Mouse (Mus musculus) hindbrain, embryonic 12.5 days (tissue): ENCODE measurements around the gene Krt80. TPM values are rescaled to one million over a fixed set of nuclear protein-coding genes. Genes with fewer than 3 reads are reported as not detected.
A peak's percentile ranks its signal among the peaks of the same experiment; 100 is the strongest.
"Not testable (repeated sequence)": the region's sequence is repeated elsewhere in the genome, so short reads cannot be mapped to it uniquely, and the experiment has no call there.

Experiments
- ATAC-seq: fragments of 200-750 bp; cut with Nextera tagmentation; 2 replicates; pipeline ENCODE4 v1.8.0; 2017; ENCODE audit warnings: moderate TSS enrichment; ENCODE audit not compliant: low FRiP score
- H3K27ac ChIP-seq: fragments of 300-500 bp; sonication (generic); 2 replicates; pipeline ENCODE4 v1.5.1; 2016; ENCODE audit warnings: mild to moderate bottlenecking
- H3K27me3 ChIP-seq: fragments of 300-500 bp; sonication (generic); 2 replicates; pipeline ENCODE4 v1.6.1; 2016; ENCODE audit warnings: mild to moderate bottlenecking
- H3K36me3 ChIP-seq: fragments of 300-500 bp; sonication (generic); 2 replicates; pipeline ENCODE4 v1.6.1; 2016; ENCODE audit warnings: mild to moderate bottlenecking
- H3K4me1 ChIP-seq: fragments of 300-500 bp; sonication (generic); 2 replicates; pipeline ENCODE4 v1.6.1; 2016
- H3K4me2 ChIP-seq: fragments of 300-500 bp; sonication (generic); replicated peaks from 2 replicates; pipeline ENCODE4 v1.6.1; 2016; ENCODE audit warnings: mild to moderate bottlenecking
- H3K4me3 ChIP-seq: fragments of 300-500 bp; sonication (generic); 2 replicates; pipeline ENCODE4 v1.5.1; 2016; ENCODE audit warnings: mild to moderate bottlenecking
- H3K9ac ChIP-seq: fragments of 300-500 bp; sonication (generic); 2 replicates; pipeline ENCODE4 v1.6.1; 2016; ENCODE audit warnings: mild to moderate bottlenecking, moderate library complexity
- H3K9me3 ChIP-seq: fragments of 300-500 bp; sonication (generic); replicated peaks from 2 replicates; pipeline ENCODE4 v1.6.1; 2016; ENCODE audit warnings: mild to moderate bottlenecking
- WGBS: fragments of 180-500 bp; shearing (Covaris S2); methylation state at CpG from one replicate; pipeline ENCODE4 v1.1.7; 2016; 5-methylcytosine and 5-hydroxymethylcytosine counted together
- polyA plus RNA-seq: library from polyadenylated mRNA; unstranded; fragments of >200 nt; fragmentation: Nextera tagmentation; extraction: Ambion mirVana; gene quantifications from 2 replicates; pipeline ENCODE4 v1.2.1, GENCODE M21; 2016

Gene Krt80
- polyA plus RNA-seq, 1 experiment from 2014 or later: 0.21 TPM

GRCm38 (mm10) chr15:101332370-101332769 is 37.6 kb downstream of the Krt80 start:
- no peak overlapping the region for H3K4me3 ChIP-seq
- no peak for ATAC-seq
- no peak overlapping the region for H3K27ac ChIP-seq
- H3K9ac ChIP-seq: no peak overlapping the region
- peaks cover 11% of the 10 kb centered on the region; the same call in 1 of the 2 replicates for H3K27me3 ChIP-seq
- H3K4me2 ChIP-seq: no peak overlapping the region
- WGBS: 66% methylated on average over 4 of the region's 4 CpGs
- no peaks in the 10 kb centered on the region for H3K9me3 ChIP-seq
- H3K36me3 ChIP-seq: no peaks in the 10 kb centered on the region
- H3K4me1 ChIP-seq: 0 out of 2 replicates have a peak, but pooled peaks cover 3% of the 10 kb centered on the region

DNA sequence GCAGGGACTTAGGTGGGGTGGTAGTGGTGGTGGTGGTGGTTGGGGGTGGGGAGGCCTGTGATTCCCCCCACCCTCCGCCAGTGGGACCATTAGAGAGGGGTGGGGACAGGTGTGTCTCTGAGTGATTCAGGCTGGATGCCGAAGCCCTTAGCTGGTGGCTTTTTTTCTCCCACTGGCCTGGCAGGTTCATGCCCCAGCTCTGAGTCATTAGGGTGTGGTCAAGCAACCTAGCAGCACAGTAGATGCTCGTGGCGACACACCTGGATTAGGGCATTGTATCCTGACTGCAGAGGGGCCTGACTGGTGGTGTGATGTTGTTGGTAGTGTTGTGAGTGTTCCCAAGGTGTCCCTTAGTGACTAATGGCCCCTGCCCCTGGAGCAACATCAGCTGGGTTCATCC is 38.9 kb downstream of the Krt80 start:
- H3K27me3 ChIP-seq: peaks cover 3% of the 10 kb centered on the region; the same call in 1 of the 2 replicates
- H3K4me3 ChIP-seq: no peak overlapping the region
- 81% methylated on average over 4 of the region's 4 CpGs for WGBS
- no peak overlapping the region for H3K9ac ChIP-seq
- no peaks in the 10 kb centered on the region for H3K9me3 ChIP-seq
- H3K4me2 ChIP-seq: no peak overlapping the region
- ATAC-seq: no peak
- no peak overlapping the region for H3K27ac ChIP-seq
- H3K36me3 ChIP-seq: no peaks in the 10 kb centered on the region
- 0 out of 2 replicates have a peak, but pooled peaks cover 2% of the 10 kb centered on the region for H3K4me1 ChIP-seq

DNA sequence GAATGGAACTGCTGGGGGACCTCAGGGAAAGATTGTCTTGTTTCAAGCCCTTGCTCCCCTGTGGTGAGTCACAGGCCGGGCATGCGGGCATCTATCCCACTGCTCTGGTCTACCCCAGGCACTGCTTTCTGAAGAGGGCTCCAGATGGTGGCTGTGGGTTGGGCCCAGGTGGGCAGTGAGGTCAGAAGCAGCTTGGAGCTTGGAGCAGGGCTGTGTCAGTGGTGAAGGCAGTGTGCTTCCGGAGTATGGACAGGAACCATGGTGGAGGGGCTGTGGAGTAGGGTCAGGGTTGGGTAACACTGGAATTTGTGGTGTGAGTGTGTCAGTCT is 40.4 kb downstream of the Krt80 start:
- no peak overlapping the region for H3K27ac ChIP-seq
- 47% methylated on average over 3 of the region's 3 CpGs for WGBS
- H3K9ac ChIP-seq: no peak overlapping the region

DNA sequence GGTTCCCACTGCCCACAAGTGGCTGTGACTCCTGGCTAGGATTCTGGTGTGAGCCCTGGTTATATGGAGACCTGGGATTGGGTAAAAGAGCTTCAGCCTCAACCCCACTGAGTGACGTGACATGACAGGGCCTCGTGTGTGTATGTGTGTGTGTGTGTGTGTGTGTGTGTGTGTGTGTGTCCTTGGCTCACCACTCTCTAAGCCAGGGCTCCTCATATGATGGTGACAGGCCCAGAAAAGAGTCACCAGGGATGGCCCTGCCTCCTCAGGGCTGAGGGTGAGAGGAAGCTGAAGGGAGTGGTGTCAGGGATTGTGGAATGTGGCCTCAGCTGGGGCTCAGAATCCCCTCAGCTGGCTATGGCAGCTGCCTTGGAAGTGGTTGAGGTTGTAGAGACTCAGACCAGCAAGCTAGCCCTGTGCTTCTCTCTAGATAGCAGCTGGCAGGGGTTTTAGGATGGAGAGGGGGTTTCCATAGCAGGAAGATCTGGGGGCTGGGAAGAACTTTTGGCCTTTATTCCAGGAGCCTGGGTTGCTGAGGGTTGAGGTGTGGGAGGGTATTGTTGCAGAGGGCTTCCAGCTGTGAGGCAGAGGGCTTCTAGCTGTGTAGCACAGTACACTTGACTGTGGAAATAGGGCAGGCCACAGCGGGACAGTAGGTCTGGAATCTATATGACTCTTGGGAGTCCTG is 40.9 kb downstream of the Krt80 start:
- 54% methylated on average over 3 of the region's 3 CpGs for WGBS
- H3K4me1 ChIP-seq: 0 out of 2 replicates have a peak, but pooled peaks cover 2% of the 10 kb centered on the region
- H3K27ac ChIP-seq: no peak overlapping the region
- peaks cover 3% of the 10 kb centered on the region; the same call in 1 of the 2 replicates for H3K27me3 ChIP-seq
- H3K36me3 ChIP-seq: no peaks in the 10 kb centered on the region
- H3K9me3 ChIP-seq: no peaks in the 10 kb centered on the region
- no peak for ATAC-seq
- H3K4me2 ChIP-seq: no peak overlapping the region
- no peak overlapping the region for H3K4me3 ChIP-seq
- H3K9ac ChIP-seq: no peak overlapping the region

More for the DNA sequence above, 40.4 kb downstream of the Krt80 start:
- Histone ChIP-seq H3K27me3 (peaks cover 3% of the 10 kb centered on the region; the same call in 1 of the 2 replicates), H3K4me3 (no peak overlapping the region), H3K4me2 (no peak overlapping the region), H3K9me3 (no peaks in the 10 kb centered on the region), H3K4me1 (0 out of 2 replicates have a peak, but pooled peaks cover 2% of the 10 kb centered on the region), H3K36me3 (no peaks in the 10 kb centered on the region)
- no peak for ATAC-seq

DNA sequence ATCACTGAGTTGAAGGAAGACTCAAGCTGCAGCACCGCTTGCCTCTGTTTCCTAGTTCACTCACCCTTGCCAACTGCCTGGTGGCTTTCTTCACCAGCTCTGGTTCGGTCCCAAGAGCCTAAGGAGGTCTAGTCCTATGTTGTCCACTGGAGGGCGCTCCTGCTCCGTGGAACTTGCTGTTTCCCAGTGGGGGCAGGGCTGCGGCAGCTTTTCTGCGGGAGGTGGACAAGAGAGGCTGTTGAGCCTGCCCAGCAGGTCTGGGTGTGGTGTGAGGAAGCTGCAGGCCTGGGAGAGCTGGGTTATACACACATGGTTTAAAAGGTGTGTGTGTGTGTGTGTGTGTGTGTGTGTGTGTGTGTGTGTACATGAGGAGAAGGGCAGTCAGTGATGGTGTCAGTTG is 42.7 kb downstream of the Krt80 start:
- Histone ChIP-seq H3K27me3 (peaks cover 3% of the 10 kb centered on the region; the same call in 1 of the 2 replicates), H3K4me3 (no peak overlapping the region), H3K27ac (no peak overlapping the region), H3K36me3 (no peaks in the 10 kb centered on the region), H3K9ac (no peak overlapping the region), H3K4me1 (0 out of 2 replicates have a peak, but pooled peaks cover 2% of the 10 kb centered on the region), H3K9me3 (no peaks in the 10 kb centered on the region), H3K4me2 (no peak overlapping the region)
- WGBS: 9% methylated on average over 6 of the region's 6 CpGs
- ATAC-seq: 0 out of 2 replicates have a peak, but pooled peaks have one; percentile 11

GRCm38 (mm10) chr15:101325991-101326534 is 43.9 kb downstream of the Krt80 start:
- ATAC-seq: no peak
- WGBS: 42% methylated on average over 10 of the region's 10 CpGs
- H3K27ac ChIP-seq: no peak overlapping the region
- no peaks in the 10 kb centered on the region for H3K9me3 ChIP-seq
- H3K27me3 ChIP-seq: 0 out of 2 replicates have a peak, but pooled peaks cover 3% of the 10 kb centered on the region
- no peak overlapping the region for H3K9ac ChIP-seq
- H3K4me2 ChIP-seq: no peak overlapping the region
- H3K36me3 ChIP-seq: no peaks in the 10 kb centered on the region
- 0 out of 2 replicates have a peak, but pooled peaks cover 2% of the 10 kb centered on the region for H3K4me1 ChIP-seq
- H3K4me3 ChIP-seq: no peak overlapping the region

DNA sequence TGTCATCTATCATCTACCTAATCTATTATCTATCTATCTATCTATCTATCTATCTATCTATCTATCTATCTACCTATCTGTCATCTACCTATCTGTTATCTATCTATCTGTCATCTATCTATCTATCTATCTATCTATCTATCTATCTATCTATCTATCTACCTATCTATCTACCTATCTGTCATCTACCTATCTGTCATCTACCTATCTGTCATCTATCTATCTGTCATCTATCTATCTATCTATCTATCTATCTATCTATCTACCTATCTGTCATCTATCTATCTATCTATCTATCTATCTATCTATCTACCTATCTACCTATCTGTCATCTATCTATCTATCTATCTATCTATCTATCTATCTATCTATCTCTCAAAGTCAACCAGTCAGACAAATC is 45.6 kb downstream of the Krt80 start:
- H3K36me3 ChIP-seq: not testable (repeated sequence)

GRCm38 (mm10) chr15:101323511-101323910 is 46.5 kb downstream of the Krt80 start:
- WGBS: 94% methylated on average over 5 of the region's 5 CpGs
- Histone ChIP-seq H3K4me2 (no peak overlapping the region), H3K36me3 (no peaks in the 10 kb centered on the region), H3K4me3 (no peak overlapping the region), H3K9ac (no peak overlapping the region), H3K27me3 (0 out of 2 replicates have a peak, but pooled peaks cover 3% of the 10 kb centered on the region), H3K4me1 (0 out of 2 replicates have a peak, but pooled peaks cover 2% of the 10 kb centered on the region), H3K27ac (no peak overlapping the region), H3K9me3 (no peaks in the 10 kb centered on the region)
- ATAC-seq: no peak

More for the DNA sequence above, 45.6 kb downstream of the Krt80 start:
- not testable (repeated sequence) for H3K9me3 ChIP-seq, H3K4me3 ChIP-seq, H3K9ac ChIP-seq, H3K27me3 ChIP-seq, H3K4me1 ChIP-seq, ATAC-seq, H3K27ac ChIP-seq, H3K4me2 ChIP-seq

GRCm38 (mm10) chr15:101322640-101323039 is 47.3 kb downstream of the Krt80 start:
- Histone ChIP-seq H3K4me3 (no peak overlapping the region), H3K4me2 (no peak overlapping the region), H3K9me3 (no peaks in the 10 kb centered on the region), H3K9ac (no peak overlapping the region), H3K27me3 (no peaks in the 10 kb centered on the region), H3K27ac (no peak overlapping the region), H3K4me1 (0 out of 2 replicates have a peak, but pooled peaks cover 2% of the 10 kb centered on the region), H3K36me3 (no peaks in the 10 kb centered on the region)
- WGBS: 90% methylated on average over 7 of the region's 7 CpGs
- no peak for ATAC-seq

DNA sequence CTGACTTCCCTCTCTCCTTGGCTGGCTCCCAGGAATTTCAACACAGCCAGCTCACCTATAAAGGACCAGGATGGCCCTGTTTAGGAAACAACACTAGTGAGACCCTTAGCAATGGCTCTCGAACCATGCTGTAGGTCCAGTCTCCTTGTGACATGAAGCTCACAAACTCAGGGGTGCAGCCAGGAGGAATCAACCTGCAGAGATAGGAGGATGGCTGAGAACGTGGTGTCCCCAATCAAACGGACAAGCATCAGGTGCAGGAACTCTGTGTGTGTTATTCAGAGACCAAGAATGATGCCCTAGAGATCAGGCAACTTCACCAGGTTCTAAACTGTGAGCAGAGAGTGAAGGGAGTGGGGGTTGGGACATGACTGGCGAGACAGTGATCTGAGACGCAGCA is 47.9 kb downstream of the Krt80 start:
- 89% methylated on average over 5 of the region's 5 CpGs for WGBS
- no peaks in the 10 kb centered on the region for H3K36me3 ChIP-seq
- no peak overlapping the region for H3K4me2 ChIP-seq
- H3K27me3 ChIP-seq: 0 out of 2 replicates have a peak, but pooled peaks cover under 1% of the 10 kb centered on the region
- ATAC-seq: no peak
- no peak overlapping the region for H3K9ac ChIP-seq
- no peak overlapping the region for H3K27ac ChIP-seq
- H3K4me3 ChIP-seq: no peak overlapping the region
- H3K9me3 ChIP-seq: no peaks in the 10 kb centered on the region
- H3K4me1 ChIP-seq: no peaks in the 10 kb centered on the region

DNA sequence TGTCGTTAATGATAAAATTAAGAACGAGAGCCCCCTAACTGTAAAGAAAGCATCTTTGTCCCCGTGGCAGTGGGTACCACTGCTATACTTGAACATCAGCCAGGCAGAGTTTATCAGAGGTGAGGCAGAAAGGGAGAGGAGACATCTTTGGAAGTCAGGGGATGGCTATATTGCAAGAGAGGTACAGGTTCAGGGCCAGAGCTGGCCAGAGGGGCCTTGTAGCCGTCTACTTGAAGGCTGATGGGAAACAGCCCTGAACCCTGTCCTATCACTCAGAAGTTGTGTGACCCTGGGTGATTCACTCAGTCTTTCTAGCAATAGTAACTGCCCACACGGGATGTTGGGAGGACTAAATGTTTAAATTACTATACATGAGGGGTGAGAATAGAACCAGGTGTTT is 48.8 kb downstream of the Krt80 start:
- no peak for ATAC-seq
- H3K4me1 ChIP-seq: peaks cover 3% of the 10 kb centered on the region; the same call in 1 of the 2 replicates
- H3K9ac ChIP-seq: no peak overlapping the region
- H3K36me3 ChIP-seq: no peaks in the 10 kb centered on the region
- no peak overlapping the region for H3K27ac ChIP-seq
- 72% methylated on average over 5 of the region's 5 CpGs for WGBS
- H3K4me3 ChIP-seq: no peak overlapping the region
- H3K9me3 ChIP-seq: no peaks in the 10 kb centered on the region
- no peak overlapping the region for H3K4me2 ChIP-seq
- 0 out of 2 replicates have a peak, but pooled peaks cover 4% of the 10 kb centered on the region for H3K27me3 ChIP-seq

DNA sequence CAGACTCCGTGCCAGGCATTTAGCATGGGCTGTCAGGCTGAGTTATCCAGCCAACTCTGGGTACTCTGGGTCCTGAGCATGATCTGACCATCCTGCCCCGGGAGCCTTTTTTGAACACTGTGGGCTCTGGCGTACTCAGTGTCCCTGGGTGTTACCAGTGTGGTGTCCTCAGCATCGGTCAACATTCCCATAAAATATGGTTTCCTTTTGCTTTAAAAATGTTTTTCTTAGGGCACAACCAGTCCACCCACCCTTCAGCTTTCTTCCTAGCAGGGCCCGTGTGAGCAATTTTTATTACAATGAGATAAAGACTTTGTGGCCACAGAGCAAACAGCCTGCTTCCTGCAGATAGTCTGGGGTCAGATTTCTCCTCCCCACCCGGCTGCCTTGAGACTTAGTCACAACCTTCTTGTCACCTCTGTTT is 49.3 kb downstream of the Krt80 start:
- Histone ChIP-seq H3K27ac (no peak overlapping the region), H3K4me3 (no peak overlapping the region), H3K4me2 (no peak overlapping the region), H3K9ac (no peak overlapping the region), H3K4me1 (peaks cover 6% of the 10 kb centered on the region; the same call in 1 of the 2 replicates), H3K27me3 (0 out of 2 replicates have a peak, but pooled peaks cover 4% of the 10 kb centered on the region), H3K36me3 (no peaks in the 10 kb centered on the region), H3K9me3 (no peaks in the 10 kb centered on the region)
- 76% methylated on average over 6 of the region's 6 CpGs for WGBS
- no peak for ATAC-seq
